Mouse (Mus musculus) cerebellum, adult 2 months (tissue): ENCODE data around the gene Asb8. TPM values are rescaled to one million over a fixed set of nuclear protein-coding genes. Genes with fewer than 3 reads are reported as not detected.
A peak's percentile ranks its signal among the peaks of the same experiment; 100 is the strongest.

Source experiments
- DNase-seq, 2 experiments: peaks; one replicate each; pipeline ENCODE4 v3.0.0; 2021
- H3K27ac ChIP-seq: fragments of 200-500 bp; 2 replicates; pipeline ENCODE4 v1.5.1; 2012; ENCODE audit warnings: low read length, control low read depth, inconsistent platforms; ENCODE audit not compliant: insufficient read depth
- H3K27me3 ChIP-seq: fragments of 200-500 bp; 2 replicates; pipeline ENCODE4 v1.6.1; 2012; ENCODE audit warnings: inconsistent platforms, mild to moderate bottlenecking, low read length, moderate library complexity; ENCODE audit not compliant: control insufficient read depth, insufficient read depth
- H3K4me1 ChIP-seq: fragments of 200-500 bp; 2 replicates; pipeline ENCODE4 v1.6.1; 2011; ENCODE audit warnings: low read length; ENCODE audit not compliant: control insufficient read depth, insufficient read depth
- H3K4me3 ChIP-seq: fragments of 200-500 bp; replicated peaks from 2 replicates; pipeline ENCODE3; 2011; ENCODE audit warnings: mild to moderate bottlenecking, low read depth, low read length, control low read depth; ENCODE audit not compliant: insufficient read depth
- CTCF ChIP-seq: fragments of 200-500 bp; IDR thresholded peaks from 2 replicates; pipeline ENCODE4 v1.5.1; 2011; ENCODE audit warnings: low read depth, mild to moderate bottlenecking, control low read depth, low read length, moderate library complexity, borderline replicate concordance; ENCODE audit not compliant: insufficient read depth
- POLR2A ChIP-seq: fragments of 200-500 bp; IDR thresholded peaks from 2 replicates; pipeline ENCODE4 v1.6.1; 2011; ENCODE audit warnings: low read length, control low read depth, borderline replicate concordance; ENCODE audit not compliant: insufficient read depth
- WGBS: fragments of 180-500 bp; shearing (Covaris S2); methylation state at CpG from one replicate; pipeline ENCODE4 v1.1.7; 2018; 5-methylcytosine and 5-hydroxymethylcytosine counted together
- polyA plus RNA-seq: library from polyadenylated mRNA; depleted of rRNA; stranded (reverse); fragments of >200 nt; gene quantifications from 2 replicates; pipeline ENCODE4 v1.2.3, GENCODE M21; 2012; rRNA removed

Asb8 gene
- polyA plus RNA-seq: 83.6 and 88.3 TPM in 2 replicates

GRCm38 (mm10) chr15:98165525-98165924 is at the start of gene Asb8:
Gene Asb8, minus strand, starts transcription at chr15:98165625.
- H3K4me3 ChIP-seq: no peak within 1 kb of the TSS
- TF ChIP-seq POLR2A: no peak
- no peak for TF ChIP-seq CTCF
- WGBS: 74% methylated on average over 5 of the region's 5 CpGs

DNA sequence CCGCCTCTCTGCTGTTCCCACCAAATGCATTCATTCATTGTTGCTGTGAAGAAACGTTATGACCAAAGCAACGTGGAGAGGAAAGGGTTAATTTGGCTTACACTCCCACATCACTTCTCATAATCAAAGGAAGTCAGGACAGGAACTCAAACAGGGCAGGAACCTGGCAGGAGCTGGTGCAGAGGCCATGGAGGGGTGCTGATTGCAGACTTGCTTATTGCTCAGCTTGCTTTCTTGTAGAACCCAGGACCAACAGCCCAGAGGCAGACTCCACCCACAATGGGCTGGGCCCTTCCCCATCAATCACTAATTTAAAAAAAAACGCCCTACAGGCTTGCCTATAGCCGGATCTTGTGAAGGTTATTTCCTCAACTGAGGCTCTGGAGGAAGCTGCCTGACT is 48.7 kb upstream of the Asb8 start:
- no peak overlapping the region for H3K27ac ChIP-seq
- TF ChIP-seq POLR2A: no peak
- TF ChIP-seq CTCF: no peak
- 70% methylated on average over 5 of the region's 5 CpGs for whole genome bisulfite sequencing
- H3K4me1 ChIP-seq: no peaks in the 10 kb centered on the region
- H3K27me3 ChIP-seq: no peaks in the 10 kb centered on the region
- no peak overlapping the region for H3K4me3 ChIP-seq
- DNase-seq: no peak

More at GRCm38 (mm10) chr15:98165525-98165924, at the start of gene Asb8:
- no peak within 1 kb of the TSS for H3K27ac ChIP-seq
- DNase-seq: no peak
- no peaks in the 10 kb centered on the region for H3K27me3 ChIP-seq
- peaks cover 3% of the 10 kb centered on the region; the same call in 1 of the 2 replicates for H3K4me1 ChIP-seq

DNA sequence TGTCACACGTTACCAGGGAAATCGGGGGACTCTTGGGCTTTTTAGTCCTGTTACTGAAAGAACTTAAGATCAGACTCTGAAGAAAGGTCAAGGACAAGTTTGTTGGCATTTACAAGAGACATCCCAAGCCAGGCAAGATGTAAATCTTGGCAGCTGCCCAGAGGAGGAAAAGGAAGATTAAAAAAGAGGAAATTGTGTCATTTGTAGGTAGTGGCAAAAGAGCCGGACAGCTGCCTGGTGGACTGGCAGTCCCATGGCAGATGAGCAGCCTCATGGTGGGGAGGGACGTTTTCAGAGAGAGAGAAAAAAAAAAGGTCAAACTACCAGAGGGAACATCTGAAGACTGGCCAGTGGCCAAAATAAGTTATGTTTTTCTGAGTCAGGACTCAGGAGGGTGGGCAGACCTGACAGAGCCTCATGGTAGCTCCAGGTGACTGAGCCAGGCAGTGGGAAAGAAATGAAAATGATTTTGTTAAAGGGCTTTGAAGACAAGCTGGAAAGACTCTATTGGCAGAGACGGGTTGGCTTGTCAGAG is 48.0 kb upstream of the Asb8 start:
- no peaks in the 10 kb centered on the region for H3K27me3 ChIP-seq
- H3K4me3 ChIP-seq: no peak overlapping the region
- 62% methylated on average over 5 of the region's 5 CpGs for WGBS
- TF ChIP-seq POLR2A (no peak), CTCF (no peak)
- DNase-seq: no peak
- no peaks in the 10 kb centered on the region for H3K4me1 ChIP-seq
- H3K27ac ChIP-seq: no peak overlapping the region

GRCm38 (mm10) chr15:98209676-98210075 is 44.3 kb upstream of the Asb8 start:
- no peak for TF ChIP-seq POLR2A
- no peak for TF ChIP-seq CTCF
- DNase-seq: no peak
- H3K4me3 ChIP-seq: no peak overlapping the region
- no peaks in the 10 kb centered on the region for H3K4me1 ChIP-seq
- H3K27ac ChIP-seq: no peak overlapping the region
- H3K27me3 ChIP-seq: no peaks in the 10 kb centered on the region
- WGBS: 72% methylated on average over 7 of the region's 7 CpGs

DNA sequence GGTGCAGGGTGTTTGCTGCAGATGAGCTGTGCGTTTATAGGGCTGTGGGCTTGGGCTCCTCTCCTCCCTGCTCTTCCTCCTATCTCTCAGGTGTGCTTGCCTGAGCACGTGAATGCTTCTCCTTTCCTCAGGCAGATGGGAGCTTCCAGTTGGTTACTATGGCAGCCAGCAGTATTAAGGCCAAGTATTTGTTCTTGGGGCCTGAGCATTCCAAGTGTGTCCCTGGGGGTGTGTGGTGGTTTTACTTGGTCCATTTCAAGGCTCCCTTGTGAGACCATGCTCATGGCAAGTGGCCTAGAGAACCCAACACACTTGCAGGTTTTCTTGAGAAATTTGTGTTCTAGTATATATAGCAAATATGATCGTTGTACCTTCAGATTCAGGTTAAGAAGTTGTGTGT is 30.0 kb upstream of the Asb8 start, which contains the start of gene Olfr288:
TSS of gene Olfr288 (minus strand) at position 101 of the 400 bp plus-strand sequence.
- no peak within 1 kb of the TSS for H3K27ac ChIP-seq
- 51% methylated on average over 3 of the region's 3 CpGs for WGBS
- TF ChIP-seq CTCF (no peak), POLR2A (no peak)

GRCm38 (mm10) chr15:98184456-98184855 is 19.0 kb upstream of the Asb8 start:
- DNase-seq: no peak
- TF ChIP-seq POLR2A (no peak), CTCF (no peak)
- Histone ChIP-seq H3K4me1 (no peaks in the 10 kb centered on the region; the same call in 1 of the 2 replicates), H3K27ac (no peak overlapping the region), H3K27me3 (no peaks in the 10 kb centered on the region), H3K4me3 (no peak overlapping the region)
- 61% methylated on average over 4 of the region's 4 CpGs for WGBS

More for the DNA sequence above, 30.0 kb upstream of the Asb8 start, which contains the start of gene Olfr288:
- no peak within 1 kb of the TSS for H3K4me3 ChIP-seq
- no peaks in the 10 kb centered on the region for H3K27me3 ChIP-seq
- H3K4me1 ChIP-seq: no peaks in the 10 kb centered on the region
- DNase-seq: no peak

GRCm38 (mm10) chr15:98181856-98182570 is 16.6 kb upstream of the Asb8 start:
- H3K27ac ChIP-seq: no peak overlapping the region
- no peaks in the 10 kb centered on the region for H3K27me3 ChIP-seq
- TF ChIP-seq POLR2A (no peak), CTCF (no peak)
- H3K4me1 ChIP-seq: no peaks in the 10 kb centered on the region; the same call in 1 of the 2 replicates
- 75% methylated on average over 12 of the region's 12 CpGs for WGBS
- no peak overlapping the region for H3K4me3 ChIP-seq
- DNase-seq: peak; percentile 33 to 35
